Mouse (Mus musculus) heart, embryonic 11.5 days (tissue): ENCODE measurements around the gene Ppcdc. TPM values are rescaled to one million over a fixed set of nuclear protein-coding genes. Genes with fewer than 3 reads are reported as not detected.

Source experiments
- ATAC-seq: fragments of 200-750 bp; cut with Nextera tagmentation; replicated peaks from 2 replicates; pipeline ENCODE4 v1.8.0; 2017; ENCODE audit warnings: moderate library complexity; ENCODE audit not compliant: insufficient number of reproducible peaks, low FRiP score, low TSS enrichment
- H3K27ac ChIP-seq: fragments of 300-500 bp; sonication (generic); 2 replicates; pipeline ENCODE4 v1.5.1; 2014; ENCODE audit warnings: mild to moderate bottlenecking, low read depth, low read length
- H3K27me3 ChIP-seq: fragments of 300-500 bp; sonication (generic); 2 replicates; pipeline ENCODE4 v1.6.1; 2014; ENCODE audit warnings: mild to moderate bottlenecking, low read length, mixed read lengths; ENCODE audit not compliant: control insufficient read depth, insufficient read depth
- H3K36me3 ChIP-seq: fragments of 300-500 bp; sonication (generic); 2 replicates; pipeline ENCODE4 v1.6.1; 2014; ENCODE audit warnings: mild to moderate bottlenecking, low read length, moderate library complexity, mixed read lengths; ENCODE audit not compliant: control insufficient read depth, insufficient read depth
- H3K4me1 ChIP-seq: fragments of 300-500 bp; sonication (generic); 2 replicates; pipeline ENCODE4 v1.6.1; 2014; ENCODE audit warnings: low read length; ENCODE audit not compliant: control insufficient read depth, insufficient read depth
- H3K4me2 ChIP-seq: fragments of 300-500 bp; sonication (generic); 2 replicates; pipeline ENCODE4 v1.6.1; 2014; ENCODE audit warnings: mild to moderate bottlenecking, moderate library complexity
- H3K4me3 ChIP-seq: fragments of 300-500 bp; sonication (generic); 2 replicates; pipeline ENCODE4 v1.5.1; 2014; ENCODE audit warnings: low read depth, low read length
- H3K9ac ChIP-seq: fragments of 300-500 bp; sonication (generic); 2 replicates; pipeline ENCODE4 v1.6.1; 2014; ENCODE audit warnings: mild to moderate bottlenecking, low read depth, low read length, moderate library complexity
- H3K9me3 ChIP-seq: fragments of 300-500 bp; sonication (generic); replicated peaks from 2 replicates; pipeline ENCODE4 v1.6.1; 2016; ENCODE audit warnings: low read length; ENCODE audit not compliant: control insufficient read depth
- WGBS: fragments of 180-500 bp; shearing (Covaris S2); extraction: QIAGEN DNeasy Blood & Tissue Kit; methylation state at CpG from one replicate; pipeline ENCODE4 v1.1.7; 2014; ENCODE audit not compliant: insufficient replicate concordance; 5-methylcytosine and 5-hydroxymethylcytosine counted together
- polyA plus RNA-seq: library from polyadenylated mRNA; unstranded; fragments of >200 nt; fragmentation: Nextera tagmentation; extraction: Ambion mirVana; gene quantifications from 2 replicates; pipeline ENCODE4 v1.2.1, GENCODE M21; 2014

Ppcdc gene
- polyA plus RNA-seq, result 18.7 and 21.8 TPM in 2 replicates

- ATAC-seq, result peak; percentile 89
- Histone ChIP-seq H3K4me1 (peaks cover 24% of the 10 kb centered on the region), H3K27me3 (no peaks in the 10 kb centered on the region), H3K9ac (peak within 1 kb of the TSS; percentile 81), H3K4me3 (peak within 1 kb of the TSS; percentile 51), H3K36me3 (no peaks in the 10 kb centered on the region), H3K27ac (peak within 1 kb of the TSS; percentile 43), H3K4me2 (peak within 1 kb of the TSS; percentile 71), H3K9me3 (no peaks in the 10 kb centered on the region)
- WGBS, result 3% methylated on average over 32 of the region's 32 CpGs
These were observed at the start of gene Ppcdc for GRCm38 (mm10) chr9:57439522-57440295. Gene Ppcdc, minus strand, starts transcription at chr9:57440124.

GRCm38 (mm10) chr9:57487807-57488206, 47.9 kb upstream of the Ppcdc start:
- H3K4me3 ChIP-seq, result no peak overlapping the region
- 0 out of 2 replicates have a peak, but pooled peaks cover 2% of the 10 kb centered on the region for H3K27me3 ChIP-seq
- no peaks in the 10 kb centered on the region for H3K4me1 ChIP-seq
- no peak overlapping the region for H3K4me2 ChIP-seq
- no peak for ATAC-seq
- no peak overlapping the region for H3K9ac ChIP-seq
- H3K9me3 ChIP-seq, result no peaks in the 10 kb centered on the region
- no peaks in the 10 kb centered on the region for H3K36me3 ChIP-seq
- 72% methylated on average over 7 of the region's 7 CpGs for WGBS
- no peak overlapping the region for H3K27ac ChIP-seq

- no peaks in the 10 kb centered on the region for H3K9me3 ChIP-seq
- H3K27ac ChIP-seq, result no peak overlapping the region
- 0 out of 2 replicates have a peak, but pooled peaks cover 2% of the 10 kb centered on the region for H3K27me3 ChIP-seq
- no peaks in the 10 kb centered on the region for H3K4me1 ChIP-seq
- WGBS, result 15% methylated on average over 7 of the region's 7 CpGs
- no peak overlapping the region for H3K4me3 ChIP-seq
- ATAC-seq, result 0 out of 2 replicates have a peak, but pooled peaks have one; percentile 52
- H3K9ac ChIP-seq, result 0 out of 2 replicates have a peak overlapping the region, but pooled peaks have one; percentile 40
- no peaks in the 10 kb centered on the region for H3K36me3 ChIP-seq
- H3K4me2 ChIP-seq, result 0 out of 2 replicates have a peak overlapping the region, but pooled peaks have one; percentile 12
These were observed 45.9 kb upstream of the Ppcdc start for GRCm38 (mm10) chr9:57485774-57486173.

GRCm38 (mm10) chr9:57468914-57469313, 29.0 kb upstream of the Ppcdc start:
- H3K27me3 ChIP-seq, result no peaks in the 10 kb centered on the region
- ATAC-seq, result no peak
- WGBS, result 75% methylated on average over 4 of the region's 4 CpGs
- no peak overlapping the region for H3K4me3 ChIP-seq
- no peaks in the 10 kb centered on the region; the same call in 1 of the 2 replicates for H3K4me1 ChIP-seq
- H3K4me2 ChIP-seq, result no peak overlapping the region
- no peak overlapping the region for H3K27ac ChIP-seq
- no peak overlapping the region for H3K9ac ChIP-seq
- no peaks in the 10 kb centered on the region for H3K9me3 ChIP-seq
- H3K36me3 ChIP-seq, result no peaks in the 10 kb centered on the region

- no peaks in the 10 kb centered on the region for H3K36me3 ChIP-seq
- H3K4me2 ChIP-seq, result peak within 1 kb of the TSS; percentile 87
- no peaks in the 10 kb centered on the region for H3K27me3 ChIP-seq
- 2% methylated on average over 47 of the region's 48 CpGs for WGBS
- peak within 1 kb of the TSS; percentile 72 for H3K9ac ChIP-seq
- H3K9me3 ChIP-seq, result no peaks in the 10 kb centered on the region
- no peak within 1 kb of the TSS for H3K27ac ChIP-seq
- peak; percentile 74; the same call in 1 of the 2 replicates for ATAC-seq
- peak within 1 kb of the TSS; percentile 58 for H3K4me3 ChIP-seq
- H3K4me1 ChIP-seq, result no peaks in the 10 kb centered on the region; the same call in 1 of the 2 replicates
These were observed 28.1 kb upstream of the Ppcdc start, which contains the start of gene Scamp5 for GRCm38 (mm10) chr9:57467896-57468549. Gene Scamp5, minus strand, starts transcription at chr9:57468060.

GRCm38 (mm10) chr9:57467271-57467771, 27.4 kb upstream of the Ppcdc start:
- Histone ChIP-seq H3K4me2 (peak overlapping the region; percentile 87), H3K27ac (no peak overlapping the region), H3K9ac (peak overlapping the region; percentile 72), H3K4me1 (no peaks in the 10 kb centered on the region; the same call in 1 of the 2 replicates), H3K4me3 (peak overlapping the region; percentile 58), H3K36me3 (no peaks in the 10 kb centered on the region), H3K9me3 (no peaks in the 10 kb centered on the region), H3K27me3 (no peaks in the 10 kb centered on the region)
- ATAC-seq, result peak; percentile 24; the same call in 1 of the 2 replicates
- WGBS, result 1% methylated on average over 18 of the region's 18 CpGs

GRCm38 (mm10) chr9:57466101-57466500, 26.2 kb upstream of the Ppcdc start:
- WGBS, result 31% methylated on average over 3 of the region's 3 CpGs
- no peaks in the 10 kb centered on the region for H3K9me3 ChIP-seq
- H3K36me3 ChIP-seq, result no peaks in the 10 kb centered on the region
- no peak overlapping the region for H3K4me2 ChIP-seq
- no peaks in the 10 kb centered on the region for H3K27me3 ChIP-seq
- no peak overlapping the region for H3K9ac ChIP-seq
- no peak overlapping the region for H3K27ac ChIP-seq
- no peak overlapping the region for H3K4me3 ChIP-seq
- ATAC-seq, result no peak
- no peaks in the 10 kb centered on the region; the same call in 1 of the 2 replicates for H3K4me1 ChIP-seq

- H3K27me3 ChIP-seq, result no peaks in the 10 kb centered on the region
- H3K27ac ChIP-seq, result no peak overlapping the region
- no peak overlapping the region for H3K4me2 ChIP-seq
- no peak overlapping the region for H3K9ac ChIP-seq
- H3K4me1 ChIP-seq, result no peaks in the 10 kb centered on the region; the same call in 1 of the 2 replicates
- H3K9me3 ChIP-seq, result no peaks in the 10 kb centered on the region
- ATAC-seq, result no peak
- 82% methylated on average over 6 of the region's 6 CpGs for WGBS
- no peak overlapping the region for H3K4me3 ChIP-seq
- H3K36me3 ChIP-seq, result no peaks in the 10 kb centered on the region
These were observed 22.9 kb upstream of the Ppcdc start for GRCm38 (mm10) chr9:57462866-57463265.
